Mouse (Mus musculus) midbrain, embryonic 16.5 days (tissue): ENCODE data around the gene Gm49358. TPM values are rescaled to one million over a fixed set of nuclear protein-coding genes. Genes with fewer than 3 reads are reported as not detected.

Experiments
- ATAC-seq: fragments of 200-750 bp; cut with Nextera tagmentation; 2 replicates; pipeline ENCODE4 v1.8.0; 2017; ENCODE audit warnings: moderate TSS enrichment
- H3K27ac ChIP-seq: fragments of 300-500 bp; sonication (generic); 2 replicates; pipeline ENCODE4 v1.5.1; 2014; ENCODE audit warnings: mild to moderate bottlenecking, low read length, mixed read lengths
- H3K27me3 ChIP-seq: fragments of 300-500 bp; sonication (generic); 2 replicates; pipeline ENCODE4 v1.6.1; 2014; ENCODE audit warnings: low read depth, low read length, mixed read lengths; ENCODE audit not compliant: control insufficient read depth, insufficient read depth
- H3K36me3 ChIP-seq: fragments of 300-500 bp; sonication (generic); 2 replicates; pipeline ENCODE4 v1.6.1; 2014; ENCODE audit warnings: mild to moderate bottlenecking, low read length, moderate library complexity, mixed read lengths; ENCODE audit not compliant: control insufficient read depth, insufficient read depth
- H3K4me1 ChIP-seq: fragments of 300-500 bp; sonication (generic); 2 replicates; pipeline ENCODE4 v1.6.1; 2014; ENCODE audit warnings: mild to moderate bottlenecking, low read length, mixed read lengths; ENCODE audit not compliant: control insufficient read depth, insufficient read depth
- H3K4me2 ChIP-seq: fragments of 300-500 bp; sonication (generic); 2 replicates; pipeline ENCODE4 v1.6.1; 2014; ENCODE audit warnings: mild to moderate bottlenecking, low read length, mixed read lengths
- H3K4me3 ChIP-seq: fragments of 300-500 bp; sonication (generic); 2 replicates; pipeline ENCODE4 v1.5.1; 2014; ENCODE audit warnings: low read depth, mild to moderate bottlenecking, low read length, moderate library complexity, mixed read lengths
- H3K9ac ChIP-seq: fragments of 300-500 bp; sonication (generic); 2 replicates; pipeline ENCODE4 v1.6.1; 2014; ENCODE audit warnings: low read depth, low read length, mixed read lengths
- H3K9me3 ChIP-seq: fragments of 300-500 bp; sonication (generic); replicated peaks from 2 replicates; pipeline ENCODE4 v1.6.1; 2014; ENCODE audit warnings: mild to moderate bottlenecking, low read length, mixed read lengths; ENCODE audit not compliant: control insufficient read depth, poor library complexity, severe bottlenecking
- WGBS: fragments of 180-500 bp; shearing (Covaris S2); extraction: QIAGEN DNeasy Blood & Tissue Kit; methylation state at CpG from one replicate; pipeline ENCODE4 v1.1.7; 2014; 5-methylcytosine and 5-hydroxymethylcytosine counted together
- polyA plus RNA-seq: library from polyadenylated mRNA; unstranded; fragments of >200 nt; fragmentation: Nextera tagmentation; extraction: Ambion mirVana; gene quantifications from 2 replicates; pipeline ENCODE4 v1.2.1, GENCODE M21; 2015

Gene Gm49358
- polyA plus RNA-seq, 1 experiment from 2014 or later = not detected

DNA sequence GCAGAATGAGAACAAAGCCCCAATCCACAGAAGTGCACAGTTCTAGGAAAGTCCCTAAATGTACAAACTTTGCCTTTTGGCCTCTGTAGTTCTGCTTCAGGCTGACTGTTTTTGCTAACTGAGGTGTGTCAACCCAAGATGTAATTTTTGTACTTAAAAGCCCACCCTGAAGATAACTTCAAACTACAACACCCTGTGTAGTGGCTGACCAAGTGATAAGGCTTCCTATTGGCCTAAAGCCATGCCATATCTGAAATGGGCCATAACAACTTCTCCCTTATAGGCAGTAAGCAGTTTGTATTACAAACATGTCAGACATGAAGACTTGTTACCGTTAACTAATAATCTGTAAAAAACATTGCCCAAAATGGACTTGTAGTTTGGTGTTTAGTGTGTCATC, 6.0 kb upstream of the Gm49358 start:
- Histone ChIP-seq H3K4me1 (no peaks in the 10 kb centered on the region), H3K4me3 (no peak overlapping the region), H3K36me3 (no peaks in the 10 kb centered on the region), H3K4me2 (no peak overlapping the region), H3K9ac (no peak overlapping the region), H3K9me3 (no peaks in the 10 kb centered on the region), H3K27ac (no peak overlapping the region), H3K27me3 (no peaks in the 10 kb centered on the region)
- no peak for ATAC-seq
- WGBS = 93% methylated on average over 1 of the region's 1 CpGs

GRCm38 (mm10) chr10:86758211-86758610, 5.6 kb upstream of the Gm49358 start:
- Histone ChIP-seq H3K4me2 (no peak overlapping the region), H3K27ac (no peak overlapping the region), H3K9me3 (no peaks in the 10 kb centered on the region), H3K9ac (no peak overlapping the region), H3K27me3 (no peaks in the 10 kb centered on the region), H3K4me3 (no peak overlapping the region), H3K36me3 (no peaks in the 10 kb centered on the region), H3K4me1 (no peaks in the 10 kb centered on the region)
- 90% methylated on average over 6 of the region's 6 CpGs for WGBS
- ATAC-seq = no peak

DNA sequence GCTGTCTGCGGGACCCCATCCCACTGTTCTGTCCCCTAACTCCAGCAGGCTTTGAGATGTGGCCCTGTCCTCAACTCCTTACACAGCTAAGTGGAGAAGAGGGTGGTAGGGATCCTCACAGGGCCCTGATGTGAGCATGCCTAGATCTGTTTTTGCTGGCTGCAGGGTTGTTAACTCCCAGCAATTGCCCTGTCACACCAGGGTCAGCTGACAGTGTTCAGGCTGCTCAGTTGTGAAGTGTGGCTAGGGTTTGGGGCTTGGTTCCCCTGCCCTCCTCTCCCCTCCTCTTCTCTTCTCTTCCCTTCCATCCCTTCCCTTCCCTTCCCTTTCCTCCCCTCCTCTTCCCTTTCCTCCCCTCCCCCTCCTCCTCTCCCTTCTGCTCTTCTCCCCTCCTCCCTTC, 2.5 kb upstream of the Gm49358 start:
- Histone ChIP-seq H3K9ac (no peak overlapping the region), H3K27ac (no peak overlapping the region), H3K36me3 (no peaks in the 10 kb centered on the region), H3K4me2 (no peak overlapping the region), H3K4me3 (no peak overlapping the region), H3K9me3 (no peaks in the 10 kb centered on the region), H3K27me3 (no peaks in the 10 kb centered on the region), H3K4me1 (no peaks in the 10 kb centered on the region)
- no peak for ATAC-seq
- WGBS = 74% methylated on average over 1 of the region's 1 CpGs

GRCm38 (mm10) chr10:86761722-86762383, 1.9 kb upstream of the Gm49358 start:
- Histone ChIP-seq H3K27ac (peak overlapping the region; percentile 65), H3K9me3 (no peaks in the 10 kb centered on the region), H3K4me3 (no peak overlapping the region), H3K36me3 (no peaks in the 10 kb centered on the region), H3K27me3 (no peaks in the 10 kb centered on the region), H3K9ac (no peak overlapping the region; the same call in 1 of the 2 replicates), H3K4me1 (no peaks in the 10 kb centered on the region), H3K4me2 (no peak overlapping the region)
- peak; percentile 82 for ATAC-seq
- 50% methylated on average over 7 of the region's 7 CpGs for WGBS

DNA sequence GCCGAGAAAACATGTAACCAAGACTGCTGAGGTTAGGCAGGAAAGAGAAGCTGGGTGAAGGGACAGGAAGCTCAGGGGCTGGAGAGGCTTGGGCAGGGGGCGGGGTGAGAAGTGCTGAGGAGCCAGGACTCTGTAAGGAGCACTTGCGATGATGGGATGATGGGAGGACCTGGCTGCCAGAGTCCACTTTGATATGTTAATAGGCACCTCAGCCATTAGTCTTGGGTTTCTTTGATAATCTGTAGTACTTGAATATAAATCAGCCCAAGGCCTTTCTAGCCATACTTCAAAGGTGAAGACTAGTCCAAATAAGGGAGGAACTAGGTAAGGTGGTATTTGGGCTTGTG, 1.4 kb upstream of the Gm49358 start:
- no peaks in the 10 kb centered on the region for H3K9me3 ChIP-seq
- no peaks in the 10 kb centered on the region for H3K4me1 ChIP-seq
- WGBS = 72% methylated on average over 3 of the region's 3 CpGs
- no peak overlapping the region for H3K4me2 ChIP-seq
- H3K9ac ChIP-seq = no peak overlapping the region
- 0 out of 2 replicates have a peak, but pooled peaks have one; percentile 40 for ATAC-seq
- H3K27me3 ChIP-seq = no peaks in the 10 kb centered on the region
- H3K36me3 ChIP-seq = no peaks in the 10 kb centered on the region
- no peak overlapping the region for H3K4me3 ChIP-seq
- peak overlapping the region; percentile 65 for H3K27ac ChIP-seq

GRCm38 (mm10) chr10:86765344-86765966, 1.7 kb downstream of the Gm49358 start:
- WGBS = 86% methylated on average over 4 of the region's 4 CpGs
- ATAC-seq = no peak
- Histone ChIP-seq H3K9ac (no peak overlapping the region), H3K36me3 (no peaks in the 10 kb centered on the region), H3K9me3 (no peaks in the 10 kb centered on the region), H3K27me3 (no peaks in the 10 kb centered on the region), H3K4me3 (no peak overlapping the region), H3K4me2 (no peak overlapping the region), H3K27ac (no peak overlapping the region), H3K4me1 (peaks cover 6% of the 10 kb centered on the region)

- Histone ChIP-seq H3K9ac (no peak overlapping the region), H3K4me3 (no peak overlapping the region), H3K27me3 (no peaks in the 10 kb centered on the region), H3K27ac (peak overlapping the region; percentile 71), H3K9me3 (no peaks in the 10 kb centered on the region), H3K36me3 (no peaks in the 10 kb centered on the region), H3K4me2 (no peak overlapping the region), H3K4me1 (peaks cover 6% of the 10 kb centered on the region)
- no peak; the same call in 1 of the 2 replicates for ATAC-seq
- 54% methylated on average over 5 of the region's 5 CpGs for WGBS
These were observed 5.4 kb downstream of the Gm49358 start for GRCm38 (mm10) chr10:86769216-86769615.

- no peaks in the 10 kb centered on the region for H3K27me3 ChIP-seq
- no peak overlapping the region for H3K9ac ChIP-seq
- peak; percentile 52 for ATAC-seq
- H3K4me1 ChIP-seq = peaks cover 6% of the 10 kb centered on the region
- 13% methylated on average over 4 of the region's 4 CpGs for WGBS
- peak overlapping the region; percentile 53; the same call in 1 of the 2 replicates for H3K27ac ChIP-seq
- H3K36me3 ChIP-seq = no peaks in the 10 kb centered on the region
- H3K4me3 ChIP-seq = no peak overlapping the region
- no peak overlapping the region for H3K4me2 ChIP-seq
- H3K9me3 ChIP-seq = no peaks in the 10 kb centered on the region
These were observed 6.0 kb downstream of the Gm49358 start for GRCm38 (mm10) chr10:86769797-86770196.

GRCm38 (mm10) chr10:86771701-86772100, 7.9 kb downstream of the Gm49358 start:
- 84% methylated on average over 5 of the region's 5 CpGs for WGBS
- Histone ChIP-seq H3K4me1 (peaks cover 6% of the 10 kb centered on the region), H3K27me3 (no peaks in the 10 kb centered on the region), H3K9me3 (no peaks in the 10 kb centered on the region), H3K4me2 (no peak overlapping the region), H3K4me3 (no peak overlapping the region), H3K27ac (no peak overlapping the region), H3K9ac (no peak overlapping the region), H3K36me3 (no peaks in the 10 kb centered on the region)
- ATAC-seq = no peak
